Mouse (Mus musculus) limb, embryonic 11.5 days (tissue): ENCODE results near the gene Scgb2b26. TPM values are rescaled to one million over a fixed set of nuclear protein-coding genes. Genes with fewer than 3 reads are reported as not detected.
"Not testable (repeated sequence)": the region's sequence is repeated elsewhere in the genome, so short reads cannot be mapped to it uniquely, and the experiment has no call there.

Experiments
- ATAC-seq: fragments of 200-750 bp; cut with Nextera tagmentation; 2 replicates; pipeline ENCODE4 v1.8.0; 2017; ENCODE audit warnings: low read depth; ENCODE audit not compliant: insufficient number of reproducible peaks, low FRiP score, low TSS enrichment
- DNase-seq: peaks from one replicate; pipeline ENCODE4 v3.0.0-alpha.2; 2015; ENCODE audit warnings: low spot score
- H3K27ac ChIP-seq: fragments of 300-500 bp; sonication (generic); replicated peaks from 2 replicates; pipeline ENCODE4 v1.5.1; 2014; ENCODE audit warnings: low read depth, mild to moderate bottlenecking, low read length
- H3K27me3 ChIP-seq: fragments of 300-500 bp; sonication (generic); 2 replicates; pipeline ENCODE4 v1.6.1; 2014; ENCODE audit warnings: mild to moderate bottlenecking, low read length, mixed read lengths; ENCODE audit not compliant: control insufficient read depth, insufficient read depth
- H3K36me3 ChIP-seq: fragments of 300-500 bp; sonication (generic); 2 replicates; pipeline ENCODE4 v1.6.1; 2014; ENCODE audit warnings: mild to moderate bottlenecking, low read length, moderate library complexity, mixed read lengths; ENCODE audit not compliant: control insufficient read depth, insufficient read depth
- H3K4me1 ChIP-seq: fragments of 300-500 bp; sonication (generic); 2 replicates; pipeline ENCODE4 v1.6.1; 2014; ENCODE audit warnings: low read length, mixed read lengths; ENCODE audit not compliant: control insufficient read depth, insufficient read depth
- H3K4me2 ChIP-seq: fragments of 300-500 bp; sonication (generic); 2 replicates; pipeline ENCODE4 v1.6.1; 2014; ENCODE audit warnings: low read depth, mild to moderate bottlenecking, moderate library complexity; ENCODE audit not compliant: severe bottlenecking
- H3K4me3 ChIP-seq: fragments of 300-500 bp; sonication (generic); 2 replicates; pipeline ENCODE4 v1.5.1; 2014; ENCODE audit warnings: low read depth, low read length
- H3K9ac ChIP-seq: fragments of 300-500 bp; sonication (generic); 2 replicates; pipeline ENCODE4 v1.6.1; 2014; ENCODE audit warnings: mild to moderate bottlenecking, low read length
- H3K9me3 ChIP-seq: fragments of 300-500 bp; sonication (generic); 2 replicates; pipeline ENCODE4 v1.6.1; 2016; ENCODE audit warnings: low read length; ENCODE audit not compliant: control insufficient read depth
- WGBS: fragments of 180-500 bp; shearing (Covaris S2); extraction: QIAGEN DNeasy Blood & Tissue Kit; methylation state at CpG from one replicate; pipeline ENCODE4 v1.1.7; 2014; 5-methylcytosine and 5-hydroxymethylcytosine counted together
- polyA plus RNA-seq: library from polyadenylated mRNA; unstranded; fragments of >200 nt; fragmentation: Nextera tagmentation; extraction: Ambion mirVana; gene quantifications from 2 replicates; pipeline ENCODE4 v1.2.1, GENCODE M21; 2014

Scgb2b26 gene
- not detected in 2 replicates for polyA plus RNA-seq

DNA sequence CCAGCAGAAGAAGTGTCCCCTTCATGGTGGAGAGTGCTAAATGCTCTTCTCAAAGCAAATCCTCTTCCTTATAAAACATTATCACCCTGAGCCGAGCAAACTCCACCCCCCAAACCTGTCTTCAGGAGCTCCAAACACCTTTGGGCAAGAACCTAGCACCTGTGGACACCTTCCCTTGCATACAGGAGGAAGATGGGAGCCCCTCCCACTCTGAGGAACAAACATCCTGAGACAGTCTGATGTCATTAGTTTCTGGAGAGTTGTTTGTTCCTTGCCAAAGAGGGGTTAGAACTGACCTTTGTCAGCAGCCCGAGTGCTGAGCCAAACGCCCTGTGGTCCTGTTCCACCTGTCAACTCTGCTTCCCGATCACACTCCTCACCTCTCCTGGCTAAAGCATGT lies at the start of gene Scgb2b26:
Gene Scgb2b26 (minus strand): TSS at position 101 of the 400 bp plus-strand sequence.
- H3K4me3 ChIP-seq = no peak within 1 kb of the TSS
- DNase-seq = no peak
- no peak within 1 kb of the TSS for H3K27ac ChIP-seq
- H3K4me2 ChIP-seq = no peak within 1 kb of the TSS
- no peak for ATAC-seq
- H3K9me3 ChIP-seq = peaks cover 15% of the 10 kb centered on the region; the same call in 1 of the 2 replicates
- H3K4me1 ChIP-seq = no peaks in the 10 kb centered on the region
- H3K27me3 ChIP-seq = no peaks in the 10 kb centered on the region
- H3K9ac ChIP-seq = no peak within 1 kb of the TSS
- H3K36me3 ChIP-seq = no peaks in the 10 kb centered on the region
- 80% methylated on average over 4 of the region's 4 CpGs for WGBS

DNA sequence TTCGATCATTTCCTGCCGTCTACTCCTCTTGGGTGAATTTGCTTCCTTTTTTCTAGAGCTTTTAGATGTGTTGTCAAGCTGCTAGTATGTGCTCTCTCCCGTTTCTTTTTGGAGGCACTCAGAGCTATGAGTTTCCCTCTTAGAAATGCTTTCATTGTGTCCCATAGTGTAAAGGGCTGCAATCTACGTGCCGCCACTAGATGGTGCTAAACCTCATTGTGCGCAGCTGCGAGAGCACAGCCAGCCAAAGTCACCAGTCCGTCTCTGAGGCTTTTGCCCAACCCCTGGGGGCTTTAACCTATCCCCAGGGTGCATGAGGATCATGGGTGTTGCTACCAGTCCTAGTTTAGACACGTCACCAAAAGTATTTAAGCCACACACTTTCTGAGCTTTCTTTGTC lies 37.4 kb upstream of the Scgb2b26 start:
- ATAC-seq, H3K9me3 ChIP-seq, H3K36me3 ChIP-seq, H3K27ac ChIP-seq, H3K4me1 ChIP-seq, H3K4me2 ChIP-seq, H3K4me3 ChIP-seq, H3K9ac ChIP-seq, H3K27me3 ChIP-seq: not testable (repeated sequence)
- 29% methylated on average over 8 of the region's 9 CpGs for WGBS
- DNase-seq = peak; percentile 48

DNA sequence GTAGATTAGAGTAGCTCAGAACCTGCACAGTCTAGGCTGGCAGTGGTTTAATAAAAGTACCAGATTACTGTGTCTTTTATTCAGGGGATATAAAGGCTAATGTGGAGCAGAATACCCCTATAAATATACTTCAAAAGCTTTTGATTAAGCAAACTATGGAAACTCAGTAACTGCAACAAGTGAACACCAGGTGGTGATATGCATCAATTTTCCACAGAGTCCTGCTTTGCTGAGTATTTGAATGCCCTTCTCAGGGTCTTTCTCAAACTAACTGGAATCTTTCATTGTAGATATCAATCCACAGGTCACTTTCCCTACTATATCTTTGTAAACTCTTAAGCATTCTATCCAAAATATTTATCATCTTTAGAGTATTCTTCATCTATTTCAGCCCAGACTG lies 41.9 kb downstream of the Scgb2b26 start:
- Histone ChIP-seq H3K9me3 (peaks cover 3% of the 10 kb centered on the region), H3K4me1 (no peaks in the 10 kb centered on the region), H3K36me3 (no peaks in the 10 kb centered on the region), H3K4me3 (no peak overlapping the region), H3K9ac (no peak overlapping the region), H3K27me3 (no peaks in the 10 kb centered on the region), H3K4me2 (no peak overlapping the region), H3K27ac (no peak overlapping the region)
- DNase-seq = no peak
- ATAC-seq = no peak

DNA sequence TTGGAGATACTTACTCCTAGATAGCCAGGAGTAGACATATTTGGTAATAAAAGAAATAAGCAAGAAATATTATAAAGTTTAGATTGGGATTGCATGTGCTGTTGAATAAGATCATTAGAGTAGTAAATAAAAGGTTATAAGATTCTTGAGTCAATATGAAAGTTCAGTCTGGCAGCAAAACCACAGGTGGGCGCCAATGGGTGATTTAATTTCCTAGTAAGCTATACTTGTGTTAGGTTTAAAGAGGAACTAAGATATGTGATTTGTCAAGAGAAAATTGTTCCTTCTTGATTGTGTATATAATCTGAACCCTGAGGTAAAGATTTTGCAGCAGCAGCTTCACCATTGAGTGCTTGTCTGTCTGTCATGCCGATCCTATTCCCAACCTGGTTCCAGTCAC lies 44.0 kb downstream of the Scgb2b26 start:
- Histone ChIP-seq H3K36me3 (no peaks in the 10 kb centered on the region), H3K9ac (no peak overlapping the region), H3K27me3 (no peaks in the 10 kb centered on the region), H3K9me3 (peaks cover 6% of the 10 kb centered on the region), H3K4me1 (no peaks in the 10 kb centered on the region), H3K4me3 (no peak overlapping the region), H3K4me2 (no peak overlapping the region), H3K27ac (no peak overlapping the region)
- DNase-seq (no peak), ATAC-seq (no peak)
- 72% methylated on average over 2 of the region's 2 CpGs for WGBS

DNA sequence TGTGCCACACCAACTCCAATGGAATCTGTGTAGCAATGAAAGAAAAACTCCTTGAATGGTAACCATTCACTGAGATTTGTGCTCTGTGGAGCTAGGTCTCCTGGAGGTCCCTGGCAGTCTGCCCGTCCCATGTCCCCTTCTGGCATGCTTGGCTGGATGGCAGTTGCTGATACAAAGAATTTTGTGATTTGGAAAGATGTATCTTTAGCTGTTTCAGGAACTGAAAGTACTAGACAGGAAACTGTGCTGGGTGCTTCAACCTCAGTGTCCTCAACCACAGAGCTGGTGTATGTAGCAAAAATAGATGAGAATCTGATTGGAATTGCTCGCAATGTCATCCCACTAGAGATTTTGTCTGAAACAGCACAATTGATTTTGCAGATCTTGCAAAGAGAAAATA lies 44.8 kb downstream of the Scgb2b26 start:
- Histone ChIP-seq H3K36me3 (no peaks in the 10 kb centered on the region), H3K27me3 (no peaks in the 10 kb centered on the region), H3K27ac (no peak overlapping the region), H3K4me1 (no peaks in the 10 kb centered on the region), H3K4me3 (no peak overlapping the region), H3K9ac (no peak overlapping the region), H3K4me2 (no peak overlapping the region), H3K9me3 (peaks cover 6% of the 10 kb centered on the region)
- WGBS = 72% methylated on average over 2 of the region's 2 CpGs
- ATAC-seq = no peak
- no peak for DNase-seq

Other genes with a start within 250 kb of the Scgb2b26 start
- gene Scgb2b24, start 205.7 kb downstream of the Scgb2b26 start, polyA plus RNA-seq = not detected in 2 replicates
- gene Scgb1b24, start 201.2 kb downstream of the Scgb2b26 start, polyA plus RNA-seq = not detected in 2 replicates
- gene Scgb2b27, start 68.9 kb upstream of the Scgb2b26 start, polyA plus RNA-seq = not detected in 2 replicates
- gene Scgb1b27, start 76.4 kb upstream of the Scgb2b26 start, polyA plus RNA-seq = not detected in 2 replicates
- gene Scgb1b30, start 150.4 kb upstream of the Scgb2b26 start, polyA plus RNA-seq = not detected in 2 replicates
- gene Wtip, start 188.2 kb upstream of the Scgb2b26 start, polyA plus RNA-seq = 7.1 and 7.2 TPM in 2 replicates
- 280 and 284 TPM in 2 replicates for gene Uba2, start 224.6 kb upstream of the Scgb2b26 start, polyA plus RNA-seq